Mouse (Mus musculus) telencephalon, adult 2 months (tissue): ENCODE results near the gene Zbtb17.

ENCODE experiments used
- DNase-seq: peaks from one replicate; pipeline ENCODE4 v3.0.0-alpha.2; 2011; ENCODE audit warnings: low read depth, low spot score

Gene Zbtb17

DNA sequence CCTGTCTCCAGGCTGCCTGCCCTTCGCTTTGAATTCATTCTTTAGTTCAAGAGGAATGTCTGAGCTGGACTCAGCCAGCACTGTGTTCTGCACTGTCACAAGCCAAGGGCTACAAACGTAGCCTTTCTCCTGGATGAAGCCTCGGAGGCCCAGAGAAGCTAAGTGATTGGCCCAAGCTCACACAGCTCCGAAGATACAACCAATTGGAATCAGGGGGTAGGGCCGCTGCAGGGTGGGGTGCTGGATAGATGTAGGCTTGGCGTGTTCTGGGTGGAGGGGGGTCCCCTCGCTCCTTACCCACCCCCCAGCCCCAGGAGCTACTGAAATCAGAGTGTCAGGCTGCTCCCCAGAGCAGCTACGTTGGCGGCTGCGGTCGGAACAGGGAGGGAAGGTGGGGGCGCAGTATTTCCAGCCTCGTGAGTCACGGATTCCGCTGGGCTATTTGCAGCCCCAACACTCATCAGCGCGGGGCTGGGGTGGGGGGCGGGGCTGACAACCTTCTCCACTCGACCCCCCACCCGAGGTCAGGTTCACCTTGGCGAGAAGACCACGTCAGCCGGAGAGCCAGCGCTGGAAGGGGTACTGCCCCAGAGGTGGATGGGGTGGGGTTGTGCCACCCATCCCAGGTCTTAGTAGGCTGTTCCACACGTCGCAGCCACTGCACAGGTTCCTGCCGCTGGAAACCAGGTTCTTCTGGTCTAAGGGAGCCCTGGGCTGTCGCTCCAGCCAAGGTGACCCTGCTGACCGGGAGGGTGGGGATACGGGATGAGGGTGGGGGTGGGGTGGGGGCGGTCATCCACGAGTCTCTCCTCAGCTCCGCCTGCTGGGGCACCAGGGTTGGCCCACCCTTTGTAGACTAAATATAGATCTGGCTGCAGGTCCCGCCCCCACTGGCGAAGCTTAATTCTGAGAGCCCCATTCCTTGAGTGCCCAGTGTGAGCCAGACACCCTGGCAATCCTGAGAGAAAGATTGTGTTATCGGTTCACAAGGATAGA, 18.7 kb upstream of the Zbtb17 start:
- peak; percentile 92 for DNase-seq

DNA sequence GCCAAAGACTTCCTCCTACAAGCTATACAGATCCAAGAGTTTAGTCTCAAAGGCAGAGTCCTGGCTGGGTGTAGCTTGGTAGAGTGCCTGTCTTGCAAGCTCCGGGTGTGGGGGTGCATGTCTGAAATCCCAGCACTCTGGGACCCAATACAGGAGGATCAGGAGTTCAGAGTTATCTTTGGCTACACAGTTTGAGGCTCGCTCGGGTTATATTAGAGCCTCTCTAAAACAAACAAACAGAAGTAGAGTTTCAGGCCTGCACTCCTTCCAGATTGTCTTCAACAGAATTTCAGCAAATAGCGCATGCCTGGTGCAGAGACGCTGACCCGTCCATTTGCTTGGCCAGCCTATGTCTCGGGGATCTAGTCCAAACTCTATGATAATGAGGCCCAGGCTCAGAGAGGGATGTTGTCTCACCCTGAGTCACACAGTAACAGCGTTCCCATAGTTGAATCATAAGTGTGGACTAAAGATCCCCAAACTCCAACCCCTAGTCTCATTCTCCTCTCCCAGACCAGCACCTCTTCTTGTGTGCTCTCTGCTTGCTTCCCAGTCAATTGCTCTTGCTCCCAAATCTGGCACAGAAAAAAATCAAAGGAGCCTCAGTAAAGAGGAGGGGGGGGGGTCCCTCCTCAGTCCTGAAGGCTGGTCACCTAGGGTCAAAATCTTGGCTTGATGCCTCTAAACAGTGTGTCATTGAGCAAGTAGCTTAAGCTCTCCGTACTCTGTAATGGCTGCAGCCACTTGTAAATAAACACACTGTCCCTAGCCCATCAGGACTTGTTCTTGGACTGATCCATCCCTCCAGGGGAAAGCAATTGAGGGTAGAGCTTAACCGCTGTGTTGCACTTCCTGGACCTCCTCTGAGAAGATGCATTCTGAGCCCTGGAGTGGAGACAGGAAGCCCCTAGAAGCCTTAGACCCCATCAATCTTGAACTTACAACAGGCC, 17.4 kb upstream of the Zbtb17 start:
- DNase-seq = no peak

- no peak for DNase-seq
Measured at GRCm38 (mm10) chr4:141427921-141428320, 16.5 kb upstream of the Zbtb17 start.

GRCm38 (mm10) chr4:141429381-141429780, 15.1 kb upstream of the Zbtb17 start:
- no peak for DNase-seq

DNA sequence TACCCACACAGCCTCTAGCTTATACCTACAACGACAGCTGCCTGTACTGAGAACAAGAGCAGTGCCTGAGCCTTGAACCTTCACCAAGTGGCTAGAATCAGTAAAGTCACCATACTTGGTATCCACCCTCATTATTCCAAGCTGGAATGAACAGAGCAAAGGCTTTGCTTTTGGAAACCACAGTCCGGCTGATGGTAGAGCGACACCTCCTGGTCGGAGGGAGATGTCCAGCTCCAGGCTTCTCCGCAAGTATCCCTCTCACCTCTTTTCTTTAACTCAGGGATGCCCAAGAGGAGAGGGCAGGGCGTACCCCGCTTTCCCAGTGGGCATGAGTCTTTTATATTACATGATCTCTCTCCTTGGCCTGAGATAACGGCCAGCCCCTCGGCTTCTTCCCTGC, 14.6 kb upstream of the Zbtb17 start:
- no peak for DNase-seq

- DNase-seq = no peak
Measured at GRCm38 (mm10) chr4:141430997-141431396, 13.5 kb upstream of the Zbtb17 start.

DNA sequence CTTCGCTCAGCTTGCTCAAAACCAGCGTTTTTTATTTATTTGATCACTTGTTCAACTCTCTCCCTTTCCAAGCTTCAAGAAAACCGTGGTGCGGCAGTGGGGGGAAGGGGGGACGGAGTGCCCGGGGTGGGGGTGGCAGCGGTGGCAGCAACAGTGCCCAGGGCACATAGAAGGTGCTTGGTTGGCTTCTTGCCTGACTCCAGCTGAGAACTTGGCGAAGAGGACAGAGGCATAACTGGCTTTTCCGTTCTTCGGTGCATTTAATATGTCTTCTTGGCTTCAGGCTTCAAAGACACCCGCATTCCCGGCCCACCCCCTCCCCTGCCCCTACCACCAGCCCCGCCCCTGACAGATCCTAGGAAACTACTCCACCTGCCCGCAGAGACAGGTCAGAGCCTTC, 11.8 kb upstream of the Zbtb17 start:
- DNase-seq = no peak

DNA sequence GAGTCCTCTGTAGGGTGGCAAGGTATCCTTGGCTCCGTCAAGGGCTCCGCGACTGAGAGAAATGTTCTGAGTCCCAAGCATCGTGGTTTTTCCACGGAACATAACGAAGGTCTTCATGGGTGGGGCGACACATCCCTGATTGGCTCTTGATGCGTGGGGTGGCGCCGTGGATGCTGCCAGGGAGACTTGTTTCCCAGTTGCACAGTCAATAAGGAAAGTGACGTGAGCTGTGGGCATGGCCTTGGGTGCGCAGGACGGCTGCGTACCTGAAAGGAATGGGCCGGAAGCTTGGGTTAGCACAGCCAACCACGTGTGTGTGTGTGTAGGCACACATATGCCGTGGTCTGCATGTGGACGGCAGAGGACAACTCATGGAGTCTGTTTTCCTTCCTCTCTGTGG, 11.3 kb upstream of the Zbtb17 start:
- DNase-seq = no peak

DNA sequence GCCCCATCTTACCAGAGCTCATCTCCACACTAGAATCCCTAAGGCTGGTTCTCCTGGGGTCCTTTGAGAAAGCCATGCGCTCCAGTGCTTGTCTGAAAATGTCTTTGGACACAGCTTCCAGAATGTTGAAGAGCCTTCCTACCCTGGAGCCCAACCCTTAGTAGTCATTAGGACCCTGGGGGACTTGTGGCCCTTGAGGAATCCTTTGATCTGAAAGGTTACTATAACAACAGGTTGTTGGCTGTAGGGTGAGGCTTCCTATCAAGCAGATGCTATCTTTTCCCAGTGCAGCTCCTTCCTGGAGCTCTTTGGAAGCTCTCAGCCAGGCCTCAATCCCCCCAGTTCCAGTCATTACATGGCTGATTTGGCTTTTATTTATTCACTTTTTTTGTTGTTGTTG, 8.5 kb upstream of the Zbtb17 start, which contains the start of gene Srarp:
Gene Srarp, minus strand, starts transcription at position 132 of the 400 bp plus-strand sequence.
- no peak for DNase-seq

GRCm38 (mm10) chr4:141439083-141439803, 5.2 kb upstream of the Zbtb17 start:
- DNase-seq = no peak

DNA sequence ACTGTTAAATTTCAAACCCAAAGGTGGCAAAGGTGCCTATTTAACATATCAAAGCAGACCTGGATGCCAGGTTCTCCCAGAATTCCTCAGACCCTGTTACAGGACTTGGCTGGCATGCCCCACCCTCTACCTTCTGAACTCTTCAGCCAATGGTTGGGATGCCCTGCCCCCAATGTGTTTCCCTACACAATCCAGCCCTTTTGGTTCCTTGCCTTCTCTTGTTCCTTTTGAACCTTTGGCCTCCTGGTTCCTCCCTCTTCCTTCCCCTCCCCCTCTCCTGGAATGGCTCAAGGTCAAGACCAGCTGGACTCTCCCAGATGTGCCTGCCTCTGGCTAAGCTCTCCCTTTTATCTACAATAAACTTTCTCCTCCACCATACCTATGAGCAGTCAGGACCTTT, 3.6 kb upstream of the Zbtb17 start:
- no peak for DNase-seq

GRCm38 (mm10) chr4:141443641-141444429, 619 bp upstream of the Zbtb17 start:
- no peak for DNase-seq

DNA sequence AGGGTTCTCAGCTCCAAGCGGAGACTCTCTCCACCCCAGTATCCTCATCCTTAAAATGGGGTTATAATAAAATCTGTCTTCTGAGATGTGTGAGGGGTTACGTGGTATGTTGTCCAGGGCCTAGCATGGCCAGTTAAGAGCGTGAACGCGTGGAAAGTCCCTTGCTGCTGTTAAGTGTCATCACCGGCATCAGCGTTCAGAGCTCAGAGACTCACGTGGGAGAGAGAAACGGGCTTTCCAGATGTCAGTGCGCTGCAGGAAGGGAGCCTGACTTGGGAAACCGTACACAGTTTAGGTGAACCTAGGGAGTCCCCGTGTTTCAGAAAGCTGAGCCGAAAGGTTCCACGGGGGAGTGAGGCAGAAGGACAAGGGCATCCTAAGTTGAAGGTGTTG, 870 bp downstream of the Zbtb17 start:
- no peak for DNase-seq

DNA sequence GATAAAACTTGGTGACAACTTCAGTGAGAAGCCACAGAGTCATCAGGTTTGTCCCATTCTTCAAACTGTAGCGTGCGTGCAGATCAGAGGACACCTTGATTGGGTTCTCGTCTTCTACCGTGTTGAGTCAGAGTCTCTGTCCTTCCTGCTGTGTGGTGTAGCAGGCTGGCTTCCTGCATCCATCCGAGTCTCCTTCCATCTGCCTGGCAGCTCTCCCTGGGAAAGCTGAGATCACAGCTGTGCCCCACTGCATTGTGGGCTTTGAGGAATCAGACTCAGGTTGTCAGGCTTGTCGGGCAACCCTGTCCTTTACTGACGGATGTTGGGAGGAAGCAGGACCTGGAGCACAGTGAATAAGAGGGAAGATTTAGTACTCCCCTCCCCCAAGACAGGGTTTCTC, 1.8 kb downstream of the Zbtb17 start:
- no peak for DNase-seq

GRCm38 (mm10) chr4:141451251-141451650, 6.8 kb downstream of the Zbtb17 start:
- DNase-seq = no peak

GRCm38 (mm10) chr4:141451916-141452450, 7.5 kb downstream of the Zbtb17 start:
- DNase-seq = no peak

DNA sequence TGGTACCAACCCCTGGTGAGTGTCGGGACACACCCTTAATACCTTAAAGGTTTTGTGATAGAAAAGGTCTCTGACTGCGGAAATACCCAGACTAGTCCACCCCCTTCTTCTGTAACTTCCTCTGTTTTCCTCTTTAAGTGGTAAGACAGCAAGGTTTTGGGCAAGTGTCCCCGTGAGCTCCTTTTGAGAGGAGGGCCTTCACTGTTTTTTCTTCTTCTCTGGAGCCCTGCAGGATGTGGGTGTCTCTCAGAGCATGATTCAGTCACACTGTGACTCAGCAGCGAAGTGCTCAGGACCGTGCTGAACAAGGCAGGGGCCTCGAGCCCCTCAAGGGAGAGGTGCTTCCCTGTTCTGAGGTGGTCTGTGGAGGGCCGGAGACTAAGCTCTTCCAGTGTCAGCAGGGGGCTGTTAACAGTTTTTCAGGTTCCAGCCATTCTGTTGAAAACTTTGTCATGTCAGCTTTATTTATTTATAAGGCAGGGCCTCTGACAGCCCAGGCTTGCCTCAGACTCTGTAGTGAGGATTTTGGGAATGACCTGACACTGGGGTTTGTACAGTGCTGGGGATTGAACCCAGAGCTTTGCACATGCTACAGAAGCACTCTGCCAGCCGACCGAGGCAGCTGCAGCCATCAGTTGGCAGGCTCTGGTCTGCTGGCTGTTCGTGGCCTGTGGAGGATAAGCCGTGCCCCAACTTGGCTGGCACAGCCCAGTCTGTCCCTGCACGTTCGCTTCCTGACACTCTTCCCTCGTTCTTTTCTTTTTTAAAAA, 10.3 kb downstream of the Zbtb17 start:
- DNase-seq = no peak

DNA sequence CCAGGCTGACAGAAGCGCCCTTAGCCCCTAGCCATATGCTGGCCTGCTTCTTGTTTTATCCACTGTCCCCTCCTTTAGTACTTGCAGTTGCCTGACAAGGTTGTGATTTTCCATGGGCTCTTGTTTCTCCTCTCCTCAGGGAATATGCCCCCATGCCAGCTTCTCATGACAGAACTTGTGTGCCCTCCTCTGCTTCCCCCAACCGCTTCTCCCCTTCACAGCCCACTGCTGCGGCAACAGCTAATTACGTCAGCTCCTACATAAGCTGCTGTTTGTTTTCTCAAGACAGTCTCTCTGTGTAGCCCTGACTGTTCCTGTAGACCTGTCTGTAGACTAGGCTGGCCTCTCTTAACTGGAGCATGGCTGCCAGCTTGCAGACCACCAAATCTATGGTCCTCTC, 11.1 kb downstream of the Zbtb17 start:
- no peak for DNase-seq

DNA sequence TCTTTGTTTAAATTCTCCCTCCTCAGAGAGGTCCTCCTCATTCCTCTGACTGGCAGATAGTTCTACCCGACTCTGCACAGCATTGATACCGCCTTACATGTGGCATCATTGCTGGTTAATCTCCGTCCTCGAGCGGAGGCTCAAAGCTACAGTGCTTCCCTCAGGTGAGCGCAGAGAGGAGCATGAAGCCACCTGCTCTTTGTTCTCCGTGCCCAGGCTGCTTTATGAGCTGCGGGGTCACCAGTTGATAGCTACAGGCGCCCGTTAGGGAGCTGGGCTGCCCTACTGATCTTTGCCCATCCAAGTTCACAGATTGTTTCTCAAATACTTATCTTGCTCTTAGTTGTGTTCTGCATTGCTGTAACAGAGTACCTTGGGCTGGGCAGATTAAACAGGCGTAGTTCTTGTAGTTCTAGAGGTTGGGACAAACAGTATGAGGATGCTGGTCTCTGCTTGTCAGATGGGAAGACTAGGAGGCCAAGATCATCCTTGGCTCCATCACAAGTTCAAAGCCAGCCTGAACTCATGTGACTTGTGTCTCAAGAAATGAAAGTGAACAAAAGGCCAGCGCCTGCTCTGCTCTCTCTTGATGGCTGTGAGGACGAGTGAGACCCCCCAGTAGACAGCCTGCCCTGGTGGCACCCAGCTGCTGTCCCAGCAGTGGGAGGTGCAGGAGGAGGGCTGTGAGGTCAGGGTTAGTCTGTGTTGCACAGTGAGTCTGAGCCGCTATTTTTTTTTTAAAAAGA, 11.9 kb downstream of the Zbtb17 start:
- DNase-seq = no peak
